Mouse (Mus musculus): ENCODE measurements around the gene Coil. TPM values are rescaled to one million over a fixed set of nuclear protein-coding genes. Genes with fewer than 3 reads are reported as not detected.
A peak's percentile ranks its signal among the peaks of the same experiment; 100 is the strongest.

The Coil gene
- polyA plus RNA-seq, 1 experiment = 6.8 TPM

DNA sequence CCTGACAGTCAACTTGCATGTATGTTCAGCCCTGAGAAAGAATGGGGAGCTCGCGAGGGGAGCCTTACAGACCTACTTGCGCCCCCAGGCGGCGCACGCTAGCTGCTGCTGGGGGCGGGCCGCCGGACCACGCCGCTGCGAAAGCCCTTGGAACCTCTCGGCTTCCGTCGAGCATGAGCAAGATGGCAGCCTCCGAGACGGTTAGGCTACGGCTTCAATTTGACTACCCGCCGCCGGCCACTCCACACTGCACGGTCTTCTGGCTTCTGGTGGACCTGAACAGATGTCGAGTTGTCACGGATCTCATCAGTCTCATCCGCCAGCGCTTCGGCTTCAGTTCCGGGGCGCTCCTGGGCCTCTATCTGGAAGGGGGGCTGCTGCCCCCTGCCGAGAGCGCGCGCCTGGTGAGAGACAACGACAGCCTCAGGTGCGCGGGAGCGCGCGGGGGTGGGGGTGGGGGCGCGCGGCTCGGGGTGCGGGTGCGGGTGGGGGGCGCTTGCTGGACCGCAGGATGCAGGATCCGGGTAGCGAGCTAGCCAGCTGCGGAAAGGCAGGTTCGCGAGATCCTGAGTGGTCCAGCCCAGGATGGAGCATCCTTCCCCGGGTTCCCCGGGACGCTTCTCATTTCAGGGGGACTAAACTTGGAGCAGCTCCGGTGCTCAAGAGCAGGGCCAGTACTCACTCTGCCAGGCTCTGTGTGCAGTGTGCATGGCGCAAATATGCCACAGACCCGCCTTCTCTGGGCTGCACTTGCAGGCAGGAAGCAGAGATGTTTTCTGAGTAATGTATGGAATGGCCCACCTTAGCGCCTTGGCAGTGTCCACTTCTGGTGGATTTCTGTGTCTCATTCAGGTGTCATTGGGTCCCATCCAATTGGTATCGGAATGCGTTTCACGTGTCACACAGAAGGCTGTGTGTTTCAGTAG is 4.0 kb downstream of the Coil start:
- H3K27me3 ChIP-seq (ENCODE audit: control insufficient read depth, insufficient read depth, insufficient read length) = no peaks in the 10 kb centered on the region
- peak; percentile 74 for TF ChIP-seq CTCF (IDR thresholded peaks at IDR 0.05; ENCODE audit: control insufficient read depth, insufficient read depth, insufficient read length)
- peak; percentile 87 for TF ChIP-seq MAX (IDR thresholded peaks at IDR 0.05)
- no peak for TF ChIP-seq FOSL1 (IDR thresholded peaks at IDR 0.05; ENCODE audit: insufficient read depth, low read length, poor library complexity, severe bottlenecking)
- no peak for TF ChIP-seq MYOD1 (IDR thresholded peaks at IDR 0.05; ENCODE audit: control insufficient read depth, insufficient read length, low read depth)
- TF ChIP-seq CEBPB (IDR thresholded peaks at IDR 0.05; ENCODE audit: low read depth) = no peak
- TF ChIP-seq MYOG (IDR thresholded peaks at IDR 0.05; ENCODE audit: control insufficient read depth, extremely low read depth, insufficient read length) = no peak
- no peak for TF ChIP-seq USF1 (IDR thresholded peaks at IDR 0.05; ENCODE audit: low read depth)
- peaks cover 21% of the 10 kb centered on the region for H3K79me3 ChIP-seq (ENCODE audit: low read depth)
- H3ac ChIP-seq (ENCODE audit: control insufficient read depth, insufficient read length, low read depth) = peak overlapping the region; percentile 86
- H3K4me3 ChIP-seq (ENCODE audit: insufficient read depth, poor library complexity, severe bottlenecking) = peak overlapping the region; percentile 66
- H3K79me2 ChIP-seq (ENCODE audit: control insufficient read depth, insufficient read depth) = peaks cover 43% of the 10 kb centered on the region
- no peaks in the 10 kb centered on the region for H3K36me3 ChIP-seq (ENCODE audit: control insufficient read depth, insufficient read depth)

DNA sequence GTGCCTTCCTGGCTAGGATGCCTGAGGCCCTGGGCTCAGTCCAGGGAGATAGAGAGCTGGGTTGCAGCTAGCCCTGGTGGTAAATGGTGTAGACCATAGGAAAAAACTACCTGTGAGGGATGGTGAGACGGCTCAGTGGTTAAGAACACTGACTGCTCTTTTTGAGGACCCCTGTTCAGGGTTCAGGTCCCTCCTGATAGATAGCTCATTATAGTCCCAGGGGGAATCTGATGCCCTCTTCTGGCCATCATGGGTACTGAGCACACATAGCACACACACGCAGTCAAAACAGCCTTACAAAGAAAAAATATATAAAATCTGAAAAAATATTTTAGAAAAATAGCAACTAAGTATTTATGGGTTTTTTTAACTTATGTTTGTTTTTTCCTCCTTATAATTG is 6.3 kb downstream of the Coil start:
- peaks cover 2% of the 10 kb centered on the region for H3K36me3 ChIP-seq (ENCODE audit: control insufficient read depth, insufficient read depth)
- peaks cover 47% of the 10 kb centered on the region for H3K79me2 ChIP-seq (ENCODE audit: control insufficient read depth, insufficient read depth)
- peaks cover 25% of the 10 kb centered on the region for H3K79me3 ChIP-seq (ENCODE audit: low read depth)
- no peak overlapping the region for H3ac ChIP-seq (ENCODE audit: control insufficient read depth, insufficient read length, low read depth)
- no peak for TF ChIP-seq MYOG (IDR thresholded peaks at IDR 0.05; ENCODE audit: control insufficient read depth, extremely low read depth, insufficient read length)
- no peak for TF ChIP-seq MAX (IDR thresholded peaks at IDR 0.05)
- TF ChIP-seq CEBPB (IDR thresholded peaks at IDR 0.05; ENCODE audit: low read depth) = no peak
- TF ChIP-seq MYOD1 (IDR thresholded peaks at IDR 0.05; ENCODE audit: control insufficient read depth, insufficient read length, low read depth) = no peak
- TF ChIP-seq FOSL1 (IDR thresholded peaks at IDR 0.05; ENCODE audit: insufficient read depth, low read length, poor library complexity, severe bottlenecking) = no peak
- no peak for TF ChIP-seq CTCF (IDR thresholded peaks at IDR 0.05; ENCODE audit: control insufficient read depth, insufficient read depth, insufficient read length)
- no peak for TF ChIP-seq USF1 (IDR thresholded peaks at IDR 0.05; ENCODE audit: low read depth)
- H3K27me3 ChIP-seq (ENCODE audit: control insufficient read depth, insufficient read depth, insufficient read length) = no peaks in the 10 kb centered on the region
- H3K4me3 ChIP-seq (ENCODE audit: insufficient read depth, poor library complexity, severe bottlenecking) = no peak overlapping the region

DNA sequence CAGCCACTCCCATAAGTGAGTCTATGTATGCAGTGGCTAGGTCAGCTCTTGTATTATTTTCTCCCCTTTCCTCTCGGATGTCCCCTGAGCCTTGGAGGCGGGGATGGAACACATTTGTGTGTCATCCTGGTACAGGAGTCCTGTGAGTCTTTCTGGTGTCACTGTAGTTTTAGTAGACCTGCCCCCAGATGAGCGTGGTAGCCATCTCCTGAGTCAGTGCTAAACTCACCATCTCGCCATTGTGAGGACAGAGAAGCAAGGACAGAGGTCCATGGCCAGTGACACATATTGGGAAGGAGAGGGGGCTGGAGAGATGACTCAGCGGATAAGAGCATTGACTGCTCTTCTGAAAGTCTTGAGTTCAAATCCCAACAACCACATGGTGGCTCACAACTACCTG is 7.1 kb downstream of the Coil start:
- peaks cover 25% of the 10 kb centered on the region for H3K79me3 ChIP-seq (ENCODE audit: low read depth)
- peaks cover 47% of the 10 kb centered on the region for H3K79me2 ChIP-seq (ENCODE audit: control insufficient read depth, insufficient read depth)
- no peak overlapping the region for H3ac ChIP-seq (ENCODE audit: control insufficient read depth, insufficient read length, low read depth)
- no peaks in the 10 kb centered on the region for H3K27me3 ChIP-seq (ENCODE audit: control insufficient read depth, insufficient read depth, insufficient read length)
- no peak overlapping the region for H3K4me3 ChIP-seq (ENCODE audit: insufficient read depth, poor library complexity, severe bottlenecking)
- no peak for TF ChIP-seq CTCF (IDR thresholded peaks at IDR 0.05; ENCODE audit: control insufficient read depth, insufficient read depth, insufficient read length)
- TF ChIP-seq MYOD1 (IDR thresholded peaks at IDR 0.05; ENCODE audit: control insufficient read depth, insufficient read length, low read depth) = no peak
- TF ChIP-seq CEBPB (IDR thresholded peaks at IDR 0.05; ENCODE audit: low read depth) = no peak
- TF ChIP-seq MAX (IDR thresholded peaks at IDR 0.05) = no peak
- no peak for TF ChIP-seq USF1 (IDR thresholded peaks at IDR 0.05; ENCODE audit: low read depth)
- peaks cover 9% of the 10 kb centered on the region for H3K36me3 ChIP-seq (ENCODE audit: control insufficient read depth, insufficient read depth)

DNA sequence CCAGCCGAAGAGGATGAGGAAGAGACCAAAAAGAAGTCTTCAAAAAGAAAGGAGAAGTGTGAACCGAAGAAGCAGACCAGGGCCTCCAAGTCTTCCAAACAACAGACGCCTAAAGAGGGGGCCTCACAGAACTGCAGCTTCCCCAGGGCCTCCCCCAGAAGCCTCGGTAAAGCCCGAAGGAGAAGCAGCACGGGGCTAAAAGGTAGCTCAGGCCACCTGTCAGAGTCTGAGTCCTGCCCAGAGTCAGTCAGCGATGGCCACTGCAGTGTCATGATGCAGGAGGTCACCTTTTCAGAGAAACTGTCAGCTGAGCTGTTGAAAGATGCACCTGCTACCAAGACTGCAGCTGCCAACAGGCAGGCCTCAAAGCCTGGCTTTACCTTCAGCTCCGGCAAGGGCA is 11.3 kb downstream of the Coil start:
- peaks cover 14% of the 10 kb centered on the region for H3K79me3 ChIP-seq (ENCODE audit: low read depth)
- no peaks in the 10 kb centered on the region for H3K27me3 ChIP-seq (ENCODE audit: control insufficient read depth, insufficient read depth, insufficient read length)
- peaks cover 24% of the 10 kb centered on the region for H3K79me2 ChIP-seq (ENCODE audit: control insufficient read depth, insufficient read depth)
- no peak overlapping the region for H3K4me3 ChIP-seq (ENCODE audit: insufficient read depth, poor library complexity, severe bottlenecking)
- TF ChIP-seq MYOG (IDR thresholded peaks at IDR 0.05; ENCODE audit: control insufficient read depth, extremely low read depth, insufficient read length) = no peak
- TF ChIP-seq CTCF (IDR thresholded peaks at IDR 0.05; ENCODE audit: control insufficient read depth, insufficient read depth, insufficient read length) = no peak
- no peak for TF ChIP-seq MYOD1 (IDR thresholded peaks at IDR 0.05; ENCODE audit: control insufficient read depth, insufficient read length, low read depth)
- TF ChIP-seq CEBPB (IDR thresholded peaks at IDR 0.05; ENCODE audit: low read depth) = no peak
- no peak for TF ChIP-seq MAX (IDR thresholded peaks at IDR 0.05)
- no peak for TF ChIP-seq USF1 (IDR thresholded peaks at IDR 0.05; ENCODE audit: low read depth)
- no peak for TF ChIP-seq FOSL1 (IDR thresholded peaks at IDR 0.05; ENCODE audit: insufficient read depth, low read length, poor library complexity, severe bottlenecking)
- H3K36me3 ChIP-seq (ENCODE audit: control insufficient read depth, insufficient read depth) = peaks cover 30% of the 10 kb centered on the region
- H3ac ChIP-seq (ENCODE audit: control insufficient read depth, insufficient read length, low read depth) = no peak overlapping the region

DNA sequence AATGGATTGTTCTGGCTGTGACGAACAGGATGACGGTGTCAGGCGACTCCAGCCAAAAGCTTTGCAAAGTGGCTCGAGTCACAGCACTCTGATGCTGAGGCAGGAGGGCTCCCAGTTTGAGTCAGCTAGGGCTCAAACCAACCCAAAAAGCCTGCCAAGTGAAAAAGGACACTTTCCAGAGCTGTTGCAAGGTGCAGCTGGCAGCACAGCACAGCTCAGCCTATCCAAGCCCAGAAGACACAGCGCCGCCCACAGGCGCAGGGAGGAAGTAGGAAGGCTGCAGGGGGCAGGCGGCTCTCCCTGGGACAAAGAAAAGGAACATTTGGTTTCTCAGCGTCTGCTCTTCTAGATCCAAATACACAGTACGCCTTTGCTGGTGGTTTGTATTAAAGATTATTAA is 16.6 kb downstream of the Coil start:
- Histone ChIP-seq H3K79me2 (ENCODE audit: control insufficient read depth, insufficient read depth) (no peaks in the 10 kb centered on the region), H3K4me3 (ENCODE audit: insufficient read depth, poor library complexity, severe bottlenecking) (no peak overlapping the region), H3K27me3 (ENCODE audit: control insufficient read depth, insufficient read depth, insufficient read length) (no peaks in the 10 kb centered on the region), H3K36me3 (ENCODE audit: control insufficient read depth, insufficient read depth) (peaks cover 31% of the 10 kb centered on the region), H3ac (ENCODE audit: control insufficient read depth, insufficient read length, low read depth) (no peak overlapping the region), H3K79me3 (ENCODE audit: low read depth) (no peaks in the 10 kb centered on the region)
- no peak for TF ChIP-seq MAX (IDR thresholded peaks at IDR 0.05)
- TF ChIP-seq MYOD1 (IDR thresholded peaks at IDR 0.05; ENCODE audit: control insufficient read depth, insufficient read length, low read depth) = no peak
- no peak for TF ChIP-seq MYOG (IDR thresholded peaks at IDR 0.05; ENCODE audit: control insufficient read depth, extremely low read depth, insufficient read length)
- TF ChIP-seq USF1 (IDR thresholded peaks at IDR 0.05; ENCODE audit: low read depth) = no peak
- TF ChIP-seq CTCF (IDR thresholded peaks at IDR 0.05; ENCODE audit: control insufficient read depth, insufficient read depth, insufficient read length) = no peak
